Mouse (Mus musculus) cerebellum, adult 2 months (tissue): ENCODE measurements around the gene Gpx2.

Source experiments
- CTCF ChIP-seq: fragments of 200-500 bp; IDR thresholded peaks from 2 replicates; pipeline ENCODE4 v1.5.1; 2011; ENCODE audit warnings: low read depth, mild to moderate bottlenecking, control low read depth, low read length, moderate library complexity, borderline replicate concordance; ENCODE audit not compliant: insufficient read depth
- POLR2A ChIP-seq: fragments of 200-500 bp; IDR thresholded peaks from 2 replicates; pipeline ENCODE4 v1.6.1; 2011; ENCODE audit warnings: low read length, control low read depth, borderline replicate concordance; ENCODE audit not compliant: insufficient read depth

DNA sequence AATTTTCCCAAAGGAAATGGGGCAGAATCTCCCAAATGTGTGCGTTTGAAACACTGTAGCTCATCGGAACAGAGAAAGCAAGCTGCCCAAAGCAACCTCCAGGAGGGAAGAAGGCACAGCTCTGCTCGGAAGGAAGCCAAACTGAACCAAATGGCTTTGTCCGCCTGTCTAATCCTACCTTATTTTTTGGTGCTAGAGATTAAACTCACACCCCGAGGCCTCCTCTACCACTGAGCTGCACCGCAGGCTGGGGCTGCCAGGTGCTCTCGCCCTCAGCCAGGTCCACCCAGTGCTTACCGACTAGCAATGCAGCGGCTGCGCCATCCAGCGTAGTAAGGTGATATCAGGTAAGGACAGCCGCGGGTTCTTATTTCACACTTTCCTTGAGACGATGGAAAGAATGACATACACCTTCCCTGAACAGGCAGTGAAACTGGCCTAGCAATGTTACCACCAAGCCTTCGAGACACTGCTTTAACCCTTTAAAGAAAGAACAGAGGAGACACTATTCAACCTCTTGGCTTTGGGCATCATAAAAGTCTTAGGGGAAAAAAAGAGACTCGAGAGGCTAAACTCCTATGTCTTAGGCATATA is 44.4 kb downstream of the Gpx2 start:
- no peak for TF ChIP-seq POLR2A
- no peak for TF ChIP-seq CTCF
